Mouse (Mus musculus): ENCODE data around the gene Mst1.

- no peak for TF ChIP-seq GATA1 (IDR thresholded peaks at IDR 0.05; ENCODE audit: low read length)
- TF ChIP-seq TAL1 (IDR thresholded peaks at IDR 0.05; ENCODE audit: low read length) = no peak
Measured at GRCm38 (mm10) chr9:108046582-108046981, 33.7 kb upstream of the Mst1 start.

All from erythroblast, embryonic 14.5 days (primary cell).